Mouse (Mus musculus) ovary, adult 18-20 months (tissue): ENCODE measurements around the gene Rbm45.
A peak's percentile ranks its signal among the peaks of the same experiment; 100 is the strongest.

Experiments
- DNase-seq: peaks from one replicate; pipeline ENCODE4 v3.0.0; 2022; ENCODE audit warnings: low spot score, mixed read lengths

The Rbm45 gene

GRCm38 (mm10) chr2:76369821-76370655, at the start of gene Rbm45:
Gene Rbm45, plus strand, starts transcription at chr2:76369984.
- DNase-seq, result peak; percentile 67

GRCm38 (mm10) chr2:76320336-76320735, 49.4 kb upstream of the Rbm45 start:
- DNase-seq, result no peak

GRCm38 (mm10) chr2:76323185-76323875, 46.5 kb upstream of the Rbm45 start:
- no peak for DNase-seq

- DNase-seq, result no peak
These were observed 45.3 kb upstream of the Rbm45 start for GRCm38 (mm10) chr2:76324463-76324862.

GRCm38 (mm10) chr2:76326161-76326560, 43.6 kb upstream of the Rbm45 start:
- no peak for DNase-seq

- DNase-seq, result no peak
These were observed 39.7 kb upstream of the Rbm45 start for GRCm38 (mm10) chr2:76330081-76330480.

- DNase-seq, result no peak
These were observed 37.5 kb upstream of the Rbm45 start for GRCm38 (mm10) chr2:76332161-76332805.

GRCm38 (mm10) chr2:76334596-76334995, 35.2 kb upstream of the Rbm45 start:
- no peak for DNase-seq

GRCm38 (mm10) chr2:76338215-76339156, 31.3 kb upstream of the Rbm45 start, which contains the start of gene Pde11a:
Gene Pde11a, minus strand, starts transcription at chr2:76338774.
- peak; percentile 23 for DNase-seq

GRCm38 (mm10) chr2:76342146-76342545, 27.6 kb upstream of the Rbm45 start:
- no peak for DNase-seq

- no peak for DNase-seq
These were observed 21.9 kb upstream of the Rbm45 start for GRCm38 (mm10) chr2:76347839-76348238.

- no peak for DNase-seq
These were observed 9.6 kb upstream of the Rbm45 start, which contains the start of gene Cyct for GRCm38 (mm10) chr2:76360226-76360625. Gene Cyct, minus strand, starts transcription at chr2:76360450.

- no peak for DNase-seq
These were observed 7.7 kb upstream of the Rbm45 start for GRCm38 (mm10) chr2:76362111-76362510.

- DNase-seq, result no peak
These were observed 4.0 kb upstream of the Rbm45 start for GRCm38 (mm10) chr2:76365811-76366210.

GRCm38 (mm10) chr2:76367188-76367922, 2.4 kb upstream of the Rbm45 start:
- no peak for DNase-seq

GRCm38 (mm10) chr2:76368861-76369660, 723 bp upstream of the Rbm45 start:
- no peak for DNase-seq

GRCm38 (mm10) chr2:76370656-76370922, 805 bp downstream of the Rbm45 start:
- no peak for DNase-seq

- DNase-seq, result no peak
These were observed 2.5 kb downstream of the Rbm45 start for GRCm38 (mm10) chr2:76372244-76372643.

GRCm38 (mm10) chr2:76374544-76375206, 4.9 kb downstream of the Rbm45 start:
- no peak for DNase-seq

- no peak for DNase-seq
These were observed 8.9 kb downstream of the Rbm45 start for GRCm38 (mm10) chr2:76378646-76379045.
